Mouse (Mus musculus) skeletal muscle tissue, adult 2 months (tissue): ENCODE results near the gene Spats1.
"Not testable (repeated sequence)": the region's sequence is repeated elsewhere in the genome, so short reads cannot be mapped to it uniquely, and the experiment has no call there.

ENCODE experiments used
- DNase-seq: peaks from one replicate; pipeline ENCODE4 v3.0.0-alpha.2; 2012; ENCODE audit warnings: low read depth, low spot score

Gene Spats1

GRCm38 (mm10) chr17:45489736-45490135 lies 14.5 kb upstream of the Spats1 start:
- DNase-seq = no peak

- DNase-seq = no peak
Observed at GRCm38 (mm10) chr17:45488321-45489254, 13.4 kb upstream of the Spats1 start.

GRCm38 (mm10) chr17:45487216-45487615 lies 12.0 kb upstream of the Spats1 start:
- DNase-seq = no peak

GRCm38 (mm10) chr17:45485581-45485980 lies 10.4 kb upstream of the Spats1 start:
- DNase-seq = no peak

GRCm38 (mm10) chr17:45480429-45480828 lies 5.2 kb upstream of the Spats1 start:
- DNase-seq = no peak

- peak; percentile 42 for DNase-seq
Observed at GRCm38 (mm10) chr17:45478234-45478825, 3.1 kb upstream of the Spats1 start.

- DNase-seq = no peak
Observed at GRCm38 (mm10) chr17:45474146-45474545, 1.1 kb downstream of the Spats1 start.

GRCm38 (mm10) chr17:45473667-45474066 lies 1.5 kb downstream of the Spats1 start:
- DNase-seq = no peak

- no peak for DNase-seq
Observed at GRCm38 (mm10) chr17:45470726-45471125, 4.5 kb downstream of the Spats1 start.

- DNase-seq = no peak
Observed at GRCm38 (mm10) chr17:45468302-45468701, 6.9 kb downstream of the Spats1 start.

- no peak for DNase-seq
Observed at GRCm38 (mm10) chr17:45466701-45467100, 8.5 kb downstream of the Spats1 start.

GRCm38 (mm10) chr17:45464255-45464654 lies 11.0 kb downstream of the Spats1 start:
- no peak for DNase-seq

- no peak for DNase-seq
Observed at GRCm38 (mm10) chr17:45462506-45462905, 12.7 kb downstream of the Spats1 start.

- DNase-seq = no peak
Observed at GRCm38 (mm10) chr17:45459062-45459461, 16.2 kb downstream of the Spats1 start.

GRCm38 (mm10) chr17:45458516-45458915 lies 16.7 kb downstream of the Spats1 start:
- DNase-seq = no peak

- no peak for DNase-seq
Observed at GRCm38 (mm10) chr17:45457487-45457886, 17.7 kb downstream of the Spats1 start.

- no peak for DNase-seq
Observed at GRCm38 (mm10) chr17:45456260-45457152, 18.7 kb downstream of the Spats1 start.

GRCm38 (mm10) chr17:45455783-45456182 lies 19.4 kb downstream of the Spats1 start:
- not testable (repeated sequence) for DNase-seq

- no peak for DNase-seq
Observed at GRCm38 (mm10) chr17:45454794-45455193, 20.4 kb downstream of the Spats1 start.

- DNase-seq = no peak
Observed at GRCm38 (mm10) chr17:45452271-45452670, 22.9 kb downstream of the Spats1 start.

GRCm38 (mm10) chr17:45450153-45450552 lies 25.1 kb downstream of the Spats1 start:
- no peak for DNase-seq

GRCm38 (mm10) chr17:45449586-45449985 lies 25.6 kb downstream of the Spats1 start:
- DNase-seq = no peak
